Mouse (Mus musculus) kidney, postnatal 14 days (tissue): ENCODE results near the gene Defb26.

ENCODE experiments used
- DNase-seq: peaks from one replicate; pipeline ENCODE4 v3.0.0; 2022; ENCODE audit warnings: mixed read lengths

Gene Defb26

GRCm38 (mm10) chr2:152511592-152511991 is at the start of gene Defb26:
Gene Defb26, minus strand, starts transcription at chr2:152511692.
- DNase-seq: no peak

- no peak for DNase-seq
Measured at GRCm38 (mm10) chr2:152556655-152557054, 45.2 kb upstream of the Defb26 start.

- DNase-seq: peak; percentile 78
Measured at GRCm38 (mm10) chr2:152553774-152554423, 42.4 kb upstream of the Defb26 start.

GRCm38 (mm10) chr2:152548124-152548523 is 36.6 kb upstream of the Defb26 start:
- no peak for DNase-seq

- peak; percentile 81 for DNase-seq
Measured at GRCm38 (mm10) chr2:152544691-152545090, 33.2 kb upstream of the Defb26 start.

GRCm38 (mm10) chr2:152543478-152543877 is 32.0 kb upstream of the Defb26 start:
- peak; percentile 60 for DNase-seq

GRCm38 (mm10) chr2:152542897-152543296 is 31.4 kb upstream of the Defb26 start:
- no peak for DNase-seq

GRCm38 (mm10) chr2:152541979-152542378 is 30.5 kb upstream of the Defb26 start:
- DNase-seq: no peak

- peak; percentile 77 for DNase-seq
Measured at GRCm38 (mm10) chr2:152539944-152540710, 28.6 kb upstream of the Defb26 start, which contains the start of gene Defb29. Gene Defb29, minus strand, starts transcription at chr2:152540098.

GRCm38 (mm10) chr2:152517981-152518380 is 6.5 kb upstream of the Defb26 start, which contains the start of gene Defb28:
Gene Defb28, plus strand, starts transcription at chr2:152518255.
- no peak for DNase-seq

- DNase-seq: no peak
Measured at GRCm38 (mm10) chr2:152516084-152516483, 4.6 kb upstream of the Defb26 start.

- no peak for DNase-seq
Measured at GRCm38 (mm10) chr2:152503950-152504349, 7.5 kb downstream of the Defb26 start.

GRCm38 (mm10) chr2:152500863-152501229 is 10.6 kb downstream of the Defb26 start:
- no peak for DNase-seq

GRCm38 (mm10) chr2:152500204-152500862 is 11.2 kb downstream of the Defb26 start:
- DNase-seq: no peak

GRCm38 (mm10) chr2:152498020-152498419 is 13.5 kb downstream of the Defb26 start:
- no peak for DNase-seq

GRCm38 (mm10) chr2:152493151-152493550 is 18.3 kb downstream of the Defb26 start:
- DNase-seq: no peak

GRCm38 (mm10) chr2:152490038-152490437 is 21.5 kb downstream of the Defb26 start, which contains the start of gene Defb22:
Gene Defb22, minus strand, starts transcription at chr2:152490138.
- DNase-seq: no peak

- DNase-seq: no peak
Measured at GRCm38 (mm10) chr2:152487024-152487423, 24.5 kb downstream of the Defb26 start.

- DNase-seq: no peak
Measured at GRCm38 (mm10) chr2:152481726-152482125, 29.8 kb downstream of the Defb26 start.

- no peak for DNase-seq
Measured at GRCm38 (mm10) chr2:152480881-152481280, 30.6 kb downstream of the Defb26 start.

- DNase-seq: no peak
Measured at GRCm38 (mm10) chr2:152476763-152477162, 34.7 kb downstream of the Defb26 start, which contains the start of gene Defb20. Gene Defb20, plus strand, starts transcription at chr2:152477063.

GRCm38 (mm10) chr2:152472434-152472833 is 39.1 kb downstream of the Defb26 start:
- DNase-seq: peak; percentile 21

- DNase-seq: peak; percentile 69
Measured at GRCm38 (mm10) chr2:152470973-152471372, 40.5 kb downstream of the Defb26 start.
